7 mouse cellular contexts compared by ENCODE assay signal in genomic region chr16:36817321-36817926, GRCm38 (mm10). TPM values are rescaled to one million over a fixed set of nuclear protein-coding genes. Genes with fewer than 3 reads are reported as not detected.
DNase-seq lines count a peak whose midpoint lies in the region; ATAC-seq and TF ChIP-seq lines count a peak whose summit lies in the region.

No protein-coding gene starts in this region.

- no peaks in the 10 kb centered on the region for H3K4me1 ChIP-seq in cortical plate, adult 2 months (ENCODE audit: control insufficient read depth, insufficient read depth, low read length)
- no peaks in the 10 kb centered on the region for H3K4me1 ChIP-seq in hindbrain, postnatal 0 days (ENCODE audit: insufficient read depth, low read length)

- DNase-seq in adrenal gland, adult 18-20 months (ENCODE audit: low spot score in 2 of 2), result peak; percentile 29 to 35
- peak; percentile 35 to 50 for DNase-seq in gastrocnemius, adult 8-10 months (ENCODE audit: low spot score in 2 of 2)
- peak; percentile 94 for DNase-seq in hindbrain, postnatal 0 days (ENCODE audit: low spot score)
- DNase-seq in left cerebral cortex, adult 11 months (ENCODE audit: low spot score), result peak; percentile 82
- peak; percentile 85 for DNase-seq in lung, postnatal 25 days (ENCODE audit: low spot score)
- peak; percentile 75 for DNase-seq in retina, postnatal 7 days (ENCODE audit: low read depth, low spot score)

- no peak overlapping the region for H3K4me2 ChIP-seq in hindbrain, postnatal 0 days (ENCODE audit: low read depth, low read length)

- ATAC-seq in hindbrain, postnatal 0 days, result peak; percentile 97

- no peak overlapping the region for H3K27ac ChIP-seq in cortical plate, adult 2 months (ENCODE audit: insufficient read depth, low read length)
- no peak overlapping the region for H3K27ac ChIP-seq in hindbrain, postnatal 0 days

- no peaks in the 10 kb centered on the region for H3K27me3 ChIP-seq in hindbrain, postnatal 0 days (ENCODE audit: insufficient read depth, low read length)

- peak; percentile 57 for TF ChIP-seq CTCF in cortical plate, adult 2 months (IDR thresholded peaks at IDR 0.05; ENCODE audit: extremely low read depth, insufficient read depth, low read length)
- peak; percentile 88 for TF ChIP-seq CTCF in hindbrain, postnatal 0 days (IDR thresholded peaks at IDR 0.05; ENCODE audit: low read depth)

- no peaks in the 10 kb centered on the region for H3K9me3 ChIP-seq in hindbrain, postnatal 0 days (ENCODE audit: low read length)

- H3K9ac ChIP-seq in hindbrain, postnatal 0 days (replicated peaks; ENCODE audit: low read length), result no peak overlapping the region

- H3K4me3 ChIP-seq in cortical plate, adult 2 months (ENCODE audit: insufficient read depth, low read length), result no peak overlapping the region
- no peak overlapping the region for H3K4me3 ChIP-seq in hindbrain, postnatal 0 days (ENCODE audit: low read length)

- no peak for TF ChIP-seq POLR2A in cortical plate, adult 2 months (IDR thresholded peaks at IDR 0.05; ENCODE audit: extremely low read depth, insufficient read depth, low read length)

- no peaks in the 10 kb centered on the region for H3K36me3 ChIP-seq in hindbrain, postnatal 0 days (ENCODE audit: insufficient read depth, low read length)

- 16% methylated on average over 7 of the region's 7 CpGs for WGBS in hindbrain, postnatal 0 days

RNA-seq across cellular contexts. Expression of gene Iqcb1, which starts 10.8 kb away (rescaled TPM):
- 10 to 100 TPM; 16.2 to 20.3 TPM for total RNA-seq in adrenal gland, adult 18-20 months (2021)
- polyA plus RNA-seq in cortical plate, adult 2 months (2012; rRNA removed), result 28.9 and 34.6 TPM in 2 replicates
- 1 to 10 TPM; 3.9 to 4.9 (median 4.8) TPM for total RNA-seq in gastrocnemius, adult 8-10 months (2022)
- 17.3 and 23.0 TPM in 2 replicates for total RNA-seq in hindbrain, postnatal 0 days (2014; rRNA removed)
- polyA plus RNA-seq in hindbrain, postnatal 0 days (2015; fragmentation: Nextera tagmentation; extraction: Ambion mirVana), result 55.6 and 65.5 TPM in 2 replicates

RNA-seq across cellular contexts. Expression of gene Slc15a2, which starts 32.7 kb away (rescaled TPM):
- total RNA-seq in adrenal gland, adult 18-20 months (2021), result 1 to 10 TPM; 4.0 to 6.2 TPM
- polyA plus RNA-seq in cortical plate, adult 2 months (2012; rRNA removed), result 35.9 and 39.5 TPM in 2 replicates
- total RNA-seq in gastrocnemius, adult 8-10 months (2022), result 1 to 10 TPM in 2 of 4 experiments, under 1 TPM in 2; 0.51 to 2.5 (median 1.5) TPM
- 30.3 and 58.7 TPM in 2 replicates for total RNA-seq in hindbrain, postnatal 0 days (2014; rRNA removed)
- polyA plus RNA-seq in hindbrain, postnatal 0 days (2015; fragmentation: Nextera tagmentation; extraction: Ambion mirVana), result 25.5 and 31.7 TPM in 2 replicates

RNA-seq across cellular contexts. Expression of gene Eaf2, which starts 57.4 kb away (rescaled TPM):
- total RNA-seq in adrenal gland, adult 18-20 months (2021), result 1 to 10 TPM; 2.0 to 2.8 TPM
- 1.3 and 1.4 TPM in 2 replicates for polyA plus RNA-seq in cortical plate, adult 2 months (2012; rRNA removed)
- total RNA-seq in gastrocnemius, adult 8-10 months (2022), result under 1 TPM in 1 of 4 experiments, not detected in 3; 0.67 TPM
- 0.16 TPM in 1 of 2 replicates, not detected in the other for total RNA-seq in hindbrain, postnatal 0 days (2014; rRNA removed)
- polyA plus RNA-seq in hindbrain, postnatal 0 days (2015; fragmentation: Nextera tagmentation; extraction: Ambion mirVana), result 1.2 and 1.4 TPM in 2 replicates

RNA-seq across cellular contexts. Expression of gene Golgb1, which starts 57.5 kb away (rescaled TPM):
- 10 to 100 TPM; 59.5 to 80.9 TPM for total RNA-seq in adrenal gland, adult 18-20 months (2021)
- polyA plus RNA-seq in cortical plate, adult 2 months (2012; rRNA removed), result 56.0 and 63.5 TPM in 2 replicates
- 10 to 100 TPM; 27.1 to 32.0 (median 28.2) TPM for total RNA-seq in gastrocnemius, adult 8-10 months (2022)
- 36.3 and 53.2 TPM in 2 replicates for total RNA-seq in hindbrain, postnatal 0 days (2014; rRNA removed)
- polyA plus RNA-seq in hindbrain, postnatal 0 days (2015; fragmentation: Nextera tagmentation; extraction: Ambion mirVana), result 90.5 and 104 TPM in 2 replicates

Comparison
In these comparisons a context has a peak if more than half of its experiments do, and no peak if none do; other contexts are left out.
1. DNase-seq: peak in every context shown above with its lines; median percentile 94 in hindbrain, postnatal 0 days; 85 in lung, postnatal 25 days; 82 in left cerebral cortex, adult 11 months; 75 in retina, postnatal 7 days; 42 in gastrocnemius, adult 8-10 months; 32 in adrenal gland, adult 18-20 months.